21 mouse cellular contexts compared by ENCODE assay signal in the genomic region with DNA sequence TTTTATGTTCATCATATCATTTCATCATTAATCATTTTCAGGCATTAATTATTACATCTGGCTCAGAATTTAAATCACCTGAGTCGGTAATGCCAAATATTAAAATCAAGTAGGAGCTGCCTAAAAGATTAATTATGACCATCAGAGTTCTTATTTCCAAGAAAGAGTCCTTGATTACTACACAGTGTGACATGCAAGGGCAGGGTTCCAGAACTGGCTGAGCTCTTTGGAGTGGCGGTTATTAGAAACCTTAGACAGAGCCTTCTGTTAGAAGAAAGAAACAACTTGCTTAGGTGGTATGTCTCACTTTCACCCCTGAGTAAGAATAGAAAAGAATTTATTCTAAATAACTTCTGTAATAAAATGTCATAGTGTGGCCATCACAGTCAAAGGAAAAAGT. TPM values are rescaled to one million over a fixed set of nuclear protein-coding genes. Genes with fewer than 3 reads are reported as not detected.
"Had no signal": no experiment of that assay in that cellular context is flagged by ENCODE, and none has a peak within 500 bp of the region (broad histone marks: within the 10 kb centered on the region; RNA-seq: fewer than 3 reads in every experiment).

No protein-coding gene starts in this region.

- ATAC-seq: liver, embryonic 12.5 days; liver, postnatal 0 days; lung, postnatal 0 days; midbrain, embryonic 13.5 days; midbrain, embryonic 15.5 days; midbrain, embryonic 16.5 days had no signal

- DNase-seq: left cerebral cortex, postnatal 4 days; liver; liver, embryonic 13.5 days; liver, postnatal 0 days; lung, adult 18-20 months; lung, adult 2 months; lung, embryonic 14.5 days; lung, postnatal 10 days; lung, postnatal 14 days; lung, postnatal 36 days; lung, postnatal 4 days; midbrain, embryonic 14.5 days had no signal

RNA-seq across cellular contexts. Expression of gene Rarres1, which starts 48.0 kb away (rescaled TPM):
- total RNA-seq: megakaryocyte, adult 5-6 weeks; megakaryocyte-erythroid progenitor cell, adult 5-6 weeks; monocyte, adult 5-6 weeks had no signal
- polyA plus RNA-seq: myocyte had no signal
